Mouse (Mus musculus): ENCODE results near the gene Atmin. TPM values are rescaled to one million over a fixed set of nuclear protein-coding genes. Genes with fewer than 3 reads are reported as not detected.

Atmin gene
- 17.1 TPM for total RNA-seq (2023)

GRCm38 (mm10) chr8:116943161-116943554, at the start of gene Atmin:
Atmin (plus strand) TSS chr8:116943393.

DNA sequence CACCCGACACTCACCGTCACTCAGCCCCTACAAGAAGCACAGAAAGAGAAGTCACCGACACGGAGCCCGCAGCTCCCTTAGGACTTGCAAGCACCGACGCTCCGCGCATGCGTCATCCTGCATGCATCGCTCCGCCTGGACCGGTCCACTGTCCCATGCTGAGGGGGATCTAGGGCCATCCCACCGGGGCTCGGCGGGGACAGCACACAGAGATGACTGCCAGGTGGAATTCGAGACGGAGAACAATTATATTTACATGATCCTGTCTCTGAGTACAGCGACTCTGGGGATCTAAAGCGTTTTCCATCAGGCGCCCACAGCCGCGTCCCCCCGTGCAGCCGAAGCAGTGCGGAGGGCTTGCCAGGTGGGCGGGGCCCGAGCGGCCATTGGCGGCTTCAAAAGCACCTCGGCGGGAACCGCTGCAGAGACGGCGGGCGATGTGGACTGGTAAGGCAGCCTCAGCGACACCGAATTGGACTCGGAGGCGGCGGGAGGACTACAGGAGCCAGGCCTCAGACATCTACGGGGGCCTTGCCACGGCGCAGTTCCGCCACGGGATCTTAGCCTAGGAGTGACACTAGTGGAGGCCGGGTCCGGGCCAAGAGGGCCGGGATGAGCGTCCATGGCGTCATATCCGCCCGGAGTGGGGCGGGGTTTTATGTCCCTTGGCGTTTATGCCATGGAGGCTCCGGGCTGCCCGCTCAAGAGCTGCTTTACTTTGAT, 21.7 kb upstream of the Atmin start, which contains the start of the genes Cmc2 and Cenpn:
Cmc2 (minus strand) TSS at position 119 of the 723 bp plus-strand sequence.
Cenpn (plus strand) TSS at position 394 of the 723 bp plus-strand sequence.

GRCm38 (mm10) chr8:116978631-116979256, 35.6 kb downstream of the Atmin start, which contains the start of gene 1700030J22Rik:
1700030J22Rik (minus strand) TSS chr8:116978959.

GRCm38 (mm10) chr8:116993095-116993867, 50.1 kb downstream of the Atmin start, which contains the start of gene Gcsh:
Gcsh (minus strand) TSS chr8:116993537.

Other genes with a start within 250 kb of the Atmin start
- gene Cdyl2, start 210.4 kb upstream of the Atmin start, total RNA-seq (2023), result 14.3 TPM
- 6.7 TPM for gene Cmc2, start 21.9 kb upstream of the Atmin start, total RNA-seq (2023)
- gene Cenpn, start 21.7 kb upstream of the Atmin start, total RNA-seq (2023), result 2.4 TPM
- gene 1700030J22Rik, start 35.6 kb downstream of the Atmin start, total RNA-seq (2023), result 0.38 TPM
- gene Gcsh, start 50.1 kb downstream of the Atmin start, total RNA-seq (2023), result 9.5 TPM
- not detected for gene Pkd1l2, start 139.1 kb downstream of the Atmin start, total RNA-seq (2023)
- gene Bco1, start 152.5 kb downstream of the Atmin start, total RNA-seq (2023), result not detected
- 10.9 TPM for gene Gan, start 214.7 kb downstream of the Atmin start, total RNA-seq (2023)

Data from CD4-positive naive resting alpha-beta T cell, adult 76 days (primary cell).